Mouse (Mus musculus): Measurements from ENCODE around the gene Crygb.

DNA sequence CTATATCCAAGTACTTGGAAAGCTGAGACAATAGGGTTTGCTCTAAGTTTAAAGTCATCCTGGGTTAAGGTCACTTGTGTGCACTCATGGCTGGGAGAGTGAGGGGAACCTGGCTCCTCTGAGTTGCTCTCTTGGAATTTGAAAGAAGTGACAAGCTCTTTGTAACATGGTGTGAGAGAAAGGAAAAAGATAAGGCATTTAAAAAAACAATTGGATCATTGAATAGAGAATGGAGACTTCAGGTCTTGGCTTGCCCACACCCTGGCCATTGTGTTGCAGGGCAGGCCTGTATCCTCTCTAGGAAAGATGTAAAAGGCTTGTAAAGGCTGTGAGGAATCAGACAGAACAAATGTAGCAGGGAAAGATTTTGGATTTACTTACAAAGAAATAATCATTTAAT, 14.2 kb downstream of the Crygb start:
- TF ChIP-seq POLR2A (IDR thresholded peaks at IDR 0.05; ENCODE audit: borderline replicate concordance, extremely low read depth, insufficient read depth, insufficient read length, poor library complexity, severe bottlenecking) (no peak), CTCF (IDR thresholded peaks at IDR 0.05; ENCODE audit: borderline replicate concordance, extremely low read depth, insufficient read depth, insufficient read length) (no peak)

Data from brain, embryonic 14.5 days (tissue).